Mouse (Mus musculus) hindbrain, embryonic 16.5 days (tissue): ENCODE measurements around the gene Mks1. TPM values are rescaled to one million over a fixed set of nuclear protein-coding genes. Genes with fewer than 3 reads are reported as not detected.
"Not testable (repeated sequence)": the region's sequence is repeated elsewhere in the genome, so short reads cannot be mapped to it uniquely, and the experiment has no call there.

Source experiments
- ATAC-seq: fragments of 200-750 bp; cut with Nextera tagmentation; 2 replicates; pipeline ENCODE4 v1.8.0; 2017; ENCODE audit warnings: moderate TSS enrichment, moderate library complexity
- H3K27ac ChIP-seq: fragments of 300-500 bp; sonication (generic); 2 replicates; pipeline ENCODE4 v1.5.1; 2014; ENCODE audit warnings: low read depth, mild to moderate bottlenecking, control low read depth, low read length, moderate library complexity
- H3K27me3 ChIP-seq: fragments of 300-500 bp; sonication (generic); replicated peaks from 2 replicates; pipeline ENCODE4 v1.6.1; 2014; ENCODE audit warnings: low read length; ENCODE audit not compliant: control insufficient read depth, insufficient read depth
- H3K36me3 ChIP-seq: fragments of 300-500 bp; sonication (generic); 2 replicates; pipeline ENCODE4 v1.6.1; 2014; ENCODE audit warnings: mild to moderate bottlenecking, low read length, moderate library complexity, mixed read lengths; ENCODE audit not compliant: control insufficient read depth, insufficient read depth
- H3K4me1 ChIP-seq: fragments of 300-500 bp; sonication (generic); 2 replicates; pipeline ENCODE4 v1.6.1; 2014; ENCODE audit warnings: low read depth, low read length; ENCODE audit not compliant: control insufficient read depth, insufficient read depth
- H3K4me2 ChIP-seq: fragments of 300-500 bp; sonication (generic); 2 replicates; pipeline ENCODE4 v1.6.1; 2014; ENCODE audit warnings: mild to moderate bottlenecking, low read length, control low read depth, moderate library complexity
- H3K4me3 ChIP-seq: fragments of 300-500 bp; sonication (generic); 2 replicates; pipeline ENCODE4 v1.5.1; 2014; ENCODE audit warnings: mild to moderate bottlenecking, low read length, control low read depth, moderate library complexity
- H3K9ac ChIP-seq: fragments of 300-500 bp; sonication (generic); 2 replicates; pipeline ENCODE4 v1.6.1; 2014; ENCODE audit warnings: low read depth, mild to moderate bottlenecking, control low read depth, low read length, moderate library complexity
- H3K9me3 ChIP-seq: fragments of 300-500 bp; sonication (generic); 2 replicates; pipeline ENCODE4 v1.6.1; 2014; ENCODE audit warnings: mild to moderate bottlenecking, low read length, moderate library complexity; ENCODE audit not compliant: control insufficient read depth
- WGBS: fragments of 180-500 bp; shearing (Covaris S2); extraction: QIAGEN DNeasy Blood & Tissue Kit; methylation state at CpG from one replicate; pipeline ENCODE4 v1.1.7; 2014; 5-methylcytosine and 5-hydroxymethylcytosine counted together
- polyA plus RNA-seq: library from polyadenylated mRNA; unstranded; fragments of >200 nt; fragmentation: Nextera tagmentation; extraction: Ambion mirVana; gene quantifications from 2 replicates; pipeline ENCODE4 v1.2.1, GENCODE M21; 2015

Mks1 gene
- polyA plus RNA-seq, 1 experiment from 2014 or later: 11.3 TPM

DNA sequence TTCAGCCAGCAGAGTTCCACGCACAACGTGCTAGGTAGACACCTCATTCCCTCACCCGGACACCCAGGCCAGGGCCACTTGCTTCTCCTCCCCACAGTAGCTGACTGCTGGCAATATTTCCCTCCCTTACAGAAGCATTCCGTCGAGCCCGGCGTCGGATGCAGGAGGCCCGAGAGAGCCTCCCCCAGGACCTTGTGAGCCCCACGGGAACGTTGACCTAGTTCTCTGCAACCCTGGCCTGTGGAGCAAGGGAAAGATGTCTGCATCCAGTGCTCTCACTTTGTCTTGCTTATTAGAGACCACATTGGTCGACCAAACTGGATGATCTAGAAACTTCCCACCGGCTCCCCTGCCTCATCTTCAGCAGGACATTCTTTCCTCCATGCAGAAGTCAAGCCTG lies 9.8 kb downstream of the Mks1 start:
- no peak for ATAC-seq
- no peak overlapping the region for H3K9ac ChIP-seq

GRCm38 (mm10) chr11:87866891-87867290 lies 13.9 kb downstream of the Mks1 start:
- not testable (repeated sequence) for H3K9ac ChIP-seq, H3K27ac ChIP-seq, H3K27me3 ChIP-seq, H3K36me3 ChIP-seq, H3K9me3 ChIP-seq, ATAC-seq, H3K4me1 ChIP-seq, H3K4me2 ChIP-seq, H3K4me3 ChIP-seq
- WGBS: 83% methylated on average over 1 of the region's 2 CpGs

More for the DNA sequence above, 9.8 kb downstream of the Mks1 start:
- H3K27me3 ChIP-seq: no peaks in the 10 kb centered on the region
- no peaks in the 10 kb centered on the region for H3K4me1 ChIP-seq
- no peak overlapping the region for H3K27ac ChIP-seq
- no peak overlapping the region for H3K4me2 ChIP-seq
- 92% methylated on average over 13 of the region's 13 CpGs for WGBS
- no peaks in the 10 kb centered on the region for H3K36me3 ChIP-seq
- H3K9me3 ChIP-seq: no peaks in the 10 kb centered on the region
- no peak overlapping the region for H3K4me3 ChIP-seq

DNA sequence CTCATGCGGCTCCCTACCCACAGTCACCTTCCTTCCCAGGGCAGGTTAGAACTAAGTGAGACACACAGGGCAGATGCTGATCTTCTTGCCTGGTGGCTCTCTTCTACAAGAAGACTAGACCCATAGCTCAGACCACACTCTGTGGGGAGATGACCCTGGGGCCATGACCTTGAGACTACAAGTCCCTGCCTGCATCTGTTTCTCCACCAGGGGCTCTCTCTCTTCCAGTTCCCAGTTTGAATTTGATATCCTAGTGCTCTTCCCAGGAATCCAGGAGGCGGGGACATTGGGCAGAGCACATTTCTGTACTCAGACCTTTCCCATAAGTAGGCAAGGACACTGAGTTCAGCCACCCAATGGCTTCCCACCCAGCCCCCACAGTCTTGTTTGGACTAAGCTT lies 17.1 kb downstream of the Mks1 start:
- Histone ChIP-seq H3K9ac (no peak overlapping the region), H3K4me1 (no peaks in the 10 kb centered on the region), H3K36me3 (no peaks in the 10 kb centered on the region), H3K4me2 (no peak overlapping the region), H3K9me3 (no peaks in the 10 kb centered on the region), H3K27me3 (no peaks in the 10 kb centered on the region; the same call in 1 of the 2 replicates), H3K4me3 (no peak overlapping the region), H3K27ac (no peak overlapping the region)
- 85% methylated on average over 2 of the region's 2 CpGs for WGBS
- ATAC-seq: no peak

DNA sequence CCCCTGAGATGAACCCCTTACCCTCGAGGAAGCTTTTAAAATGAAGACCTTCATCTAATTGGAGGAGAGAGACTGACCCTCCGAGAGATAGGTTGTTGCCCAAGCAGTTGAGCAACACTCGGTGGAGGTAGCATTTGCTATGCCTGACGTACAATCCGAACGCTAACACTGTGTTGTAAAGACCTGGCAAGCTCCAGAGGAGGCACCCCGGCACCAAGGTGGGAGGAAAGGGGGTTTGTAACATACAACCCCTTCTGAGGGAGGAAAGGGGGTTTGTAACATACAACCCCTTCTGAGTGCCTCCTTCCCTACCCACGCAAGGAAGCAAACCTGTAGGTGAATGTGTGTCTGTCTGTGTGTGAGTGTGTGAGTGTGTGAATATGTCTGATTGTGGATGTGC lies 18.8 kb downstream of the Mks1 start:
- Histone ChIP-seq H3K9me3 (no peaks in the 10 kb centered on the region), H3K27me3 (no peaks in the 10 kb centered on the region; the same call in 1 of the 2 replicates), H3K4me3 (no peak overlapping the region), H3K27ac (no peak overlapping the region), H3K9ac (no peak overlapping the region), H3K4me2 (no peak overlapping the region), H3K4me1 (no peaks in the 10 kb centered on the region), H3K36me3 (no peaks in the 10 kb centered on the region)
- no peak for ATAC-seq
- WGBS: 43% methylated on average over 8 of the region's 8 CpGs

GRCm38 (mm10) chr11:87875436-87875835 lies 22.4 kb downstream of the Mks1 start, which contains the start of gene Epx:
Gene Epx (minus strand): TSS chr11:87875536.
- H3K4me3 ChIP-seq: no peak within 1 kb of the TSS
- no peak within 1 kb of the TSS for H3K27ac ChIP-seq
- no peak for ATAC-seq
- no peak within 1 kb of the TSS for H3K9ac ChIP-seq
- H3K4me1 ChIP-seq: no peaks in the 10 kb centered on the region
- no peak within 1 kb of the TSS for H3K4me2 ChIP-seq
- no peaks in the 10 kb centered on the region for H3K9me3 ChIP-seq
- WGBS: 82% methylated on average over 6 of the region's 6 CpGs
- no peaks in the 10 kb centered on the region for H3K27me3 ChIP-seq
- no peaks in the 10 kb centered on the region for H3K36me3 ChIP-seq

DNA sequence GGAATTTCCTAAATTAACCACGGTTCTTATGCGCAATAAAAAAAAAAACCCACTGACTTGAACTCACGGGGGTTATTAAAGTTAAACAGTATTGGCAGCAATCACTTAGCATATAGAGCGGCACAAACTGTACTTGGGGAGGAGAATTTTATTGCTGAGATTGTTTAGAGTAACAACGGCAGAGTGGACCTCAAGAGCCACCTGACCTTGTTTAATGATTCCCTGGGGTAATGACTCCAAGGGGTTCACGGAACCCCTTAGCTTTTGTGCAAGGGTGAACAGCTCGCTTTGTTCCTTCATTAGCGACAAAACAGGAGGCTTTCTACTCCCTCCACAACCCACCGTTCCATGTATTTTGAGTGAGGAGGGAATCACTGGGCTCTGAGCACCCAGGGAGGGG lies 26.8 kb downstream of the Mks1 start:
- H3K4me3 ChIP-seq: no peak overlapping the region
- H3K4me1 ChIP-seq: no peaks in the 10 kb centered on the region
- no peak overlapping the region for H3K9ac ChIP-seq
- ATAC-seq: no peak
- no peaks in the 10 kb centered on the region for H3K36me3 ChIP-seq
- H3K27ac ChIP-seq: no peak overlapping the region
- H3K9me3 ChIP-seq: no peaks in the 10 kb centered on the region
- 57% methylated on average over 9 of the region's 9 CpGs for WGBS
- H3K4me2 ChIP-seq: no peak overlapping the region
- H3K27me3 ChIP-seq: no peaks in the 10 kb centered on the region

- Histone ChIP-seq H3K4me2 (no peak overlapping the region), H3K27ac (no peak overlapping the region), H3K4me1 (no peaks in the 10 kb centered on the region), H3K9me3 (no peaks in the 10 kb centered on the region), H3K4me3 (no peak overlapping the region), H3K36me3 (no peaks in the 10 kb centered on the region), H3K27me3 (no peaks in the 10 kb centered on the region), H3K9ac (no peak overlapping the region)
- WGBS: 84% methylated on average over 4 of the region's 4 CpGs
- ATAC-seq: no peak
Measured at GRCm38 (mm10) chr11:87881714-87882113, 28.7 kb downstream of the Mks1 start.

DNA sequence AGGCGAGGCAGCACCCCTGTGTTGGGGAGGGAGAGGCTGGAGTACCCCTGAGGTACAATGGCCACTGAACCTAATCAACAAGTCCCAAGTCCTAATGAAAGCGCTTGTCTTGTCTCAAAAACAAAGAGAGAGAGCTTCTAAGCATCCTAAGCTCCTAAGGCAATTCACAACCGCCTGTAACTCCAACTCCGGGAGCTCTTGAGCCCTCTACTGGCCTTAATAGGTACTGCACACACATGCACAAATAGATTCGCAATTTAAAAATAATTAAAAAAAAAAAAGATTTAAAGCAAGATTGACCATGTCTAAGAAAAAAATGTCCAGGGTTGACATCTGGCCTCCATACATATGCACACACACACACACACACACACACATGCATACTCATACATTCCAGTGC lies 30.5 kb downstream of the Mks1 start:
- H3K36me3 ChIP-seq: no peaks in the 10 kb centered on the region
- H3K27me3 ChIP-seq: no peaks in the 10 kb centered on the region
- H3K4me3 ChIP-seq: no peak overlapping the region
- H3K9ac ChIP-seq: no peak overlapping the region
- no peaks in the 10 kb centered on the region for H3K4me1 ChIP-seq
- WGBS: 36% methylated on average over 5 of the region's 5 CpGs
- H3K9me3 ChIP-seq: no peaks in the 10 kb centered on the region
- H3K27ac ChIP-seq: no peak overlapping the region
- no peak overlapping the region for H3K4me2 ChIP-seq
- no peak for ATAC-seq

GRCm38 (mm10) chr11:87884856-87885255 lies 31.8 kb downstream of the Mks1 start:
- Histone ChIP-seq H3K9ac (no peak overlapping the region), H3K27me3 (no peaks in the 10 kb centered on the region), H3K4me3 (no peak overlapping the region), H3K9me3 (no peaks in the 10 kb centered on the region), H3K27ac (no peak overlapping the region), H3K36me3 (no peaks in the 10 kb centered on the region), H3K4me2 (no peak overlapping the region), H3K4me1 (no peaks in the 10 kb centered on the region)
- WGBS: 85% methylated on average over 5 of the region's 5 CpGs
- ATAC-seq: no peak

DNA sequence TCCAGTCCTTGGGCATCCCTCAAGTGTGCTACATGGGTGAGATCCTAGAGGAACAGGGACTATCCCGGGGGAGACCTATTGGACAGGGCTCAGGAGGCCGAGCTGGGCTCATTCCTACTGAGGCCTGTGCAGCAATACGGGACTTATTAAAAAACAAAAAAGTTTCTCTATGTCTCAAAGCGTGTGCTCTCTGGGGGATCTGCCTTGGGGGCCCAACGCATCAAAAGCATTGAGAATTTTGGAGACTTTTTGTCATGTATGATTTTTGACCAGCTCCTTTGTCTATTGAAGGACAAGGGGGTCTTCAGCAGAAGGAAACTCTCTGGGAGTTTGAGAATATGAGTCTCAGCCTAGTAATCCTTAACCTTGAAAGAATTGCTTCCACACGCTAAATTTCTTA lies 39.2 kb downstream of the Mks1 start, which contains the start of gene Olfr462:
Gene Olfr462 (minus strand): TSS at position 101 of the 400 bp plus-strand sequence.
- ATAC-seq: no peak

More for the DNA sequence above, 39.2 kb downstream of the Mks1 start, which contains the start of gene Olfr462:
- H3K27me3 ChIP-seq: no peaks in the 10 kb centered on the region
- no peaks in the 10 kb centered on the region for H3K9me3 ChIP-seq
- H3K27ac ChIP-seq: no peak within 1 kb of the TSS
- no peak within 1 kb of the TSS for H3K4me3 ChIP-seq
- no peak within 1 kb of the TSS for H3K9ac ChIP-seq
- H3K36me3 ChIP-seq: no peaks in the 10 kb centered on the region
- WGBS: 91% methylated on average over 6 of the region's 6 CpGs
- no peak within 1 kb of the TSS for H3K4me2 ChIP-seq
- H3K4me1 ChIP-seq: no peaks in the 10 kb centered on the region
